Mouse (Mus musculus) liver, postnatal 0 days (tissue): ENCODE data around the gene Krt33a.

Experiments
- CTCF ChIP-seq: sonication (generic); IDR thresholded peaks from 2 replicates; pipeline ENCODE4 v1.5.1; 2016; ENCODE audit warnings: antibody characterized with exemption, low read depth
- EP300 ChIP-seq: IDR thresholded peaks from 2 replicates; pipeline ENCODE4 v1.6.1; 2016; ENCODE audit warnings: antibody characterized with exemption, low read depth, mild to moderate bottlenecking

DNA sequence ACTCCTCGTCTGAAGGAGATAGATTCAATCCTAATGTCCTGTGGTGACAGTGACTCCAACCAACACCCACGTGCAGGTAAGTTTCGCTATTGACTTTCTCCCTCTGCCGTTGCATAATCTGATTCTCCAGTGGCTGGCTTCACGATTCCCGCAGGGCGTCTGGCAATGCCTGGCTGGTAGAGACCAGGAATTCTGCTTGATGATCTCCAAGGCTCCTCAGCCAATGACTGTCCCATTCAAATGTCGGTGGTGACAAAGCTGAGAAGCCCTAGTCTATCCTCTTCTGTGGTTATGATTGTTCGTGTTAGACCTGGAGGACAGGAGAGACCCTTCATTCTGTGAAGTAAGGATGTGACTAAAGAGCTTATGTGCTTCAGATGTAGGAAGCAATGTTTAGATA, 33.3 kb downstream of the Krt33a start:
- TF ChIP-seq CTCF (no peak), EP300 (no peak)
